Mouse (Mus musculus) retina, postnatal 1 day (tissue): ENCODE data around the gene Gm49325.

ENCODE experiments used
- DNase-seq: peaks from one replicate; pipeline ENCODE4 v3.0.0-alpha.2; 2012

Gm49325 gene

DNA sequence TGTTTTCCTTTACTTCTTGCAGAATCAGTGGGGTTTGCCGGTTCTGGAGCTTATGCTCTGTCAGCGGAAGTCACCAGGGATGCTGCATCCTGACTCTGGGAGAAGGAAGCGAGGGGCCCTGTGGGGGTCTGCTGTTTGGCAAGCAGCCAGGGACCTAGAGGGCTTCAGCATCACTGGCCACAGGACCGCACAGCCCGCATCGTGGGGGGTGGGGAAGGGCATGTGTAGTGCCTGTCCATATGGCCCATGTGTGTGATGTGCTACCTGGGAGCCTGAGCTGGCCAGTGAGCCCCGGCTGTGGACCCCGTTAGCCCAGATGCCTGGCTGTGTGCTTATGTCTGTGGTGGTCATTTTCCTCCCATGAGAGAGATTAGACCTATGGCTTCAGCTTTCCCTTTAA, 16.2 kb upstream of the Gm49325 start:
- no peak for DNase-seq

DNA sequence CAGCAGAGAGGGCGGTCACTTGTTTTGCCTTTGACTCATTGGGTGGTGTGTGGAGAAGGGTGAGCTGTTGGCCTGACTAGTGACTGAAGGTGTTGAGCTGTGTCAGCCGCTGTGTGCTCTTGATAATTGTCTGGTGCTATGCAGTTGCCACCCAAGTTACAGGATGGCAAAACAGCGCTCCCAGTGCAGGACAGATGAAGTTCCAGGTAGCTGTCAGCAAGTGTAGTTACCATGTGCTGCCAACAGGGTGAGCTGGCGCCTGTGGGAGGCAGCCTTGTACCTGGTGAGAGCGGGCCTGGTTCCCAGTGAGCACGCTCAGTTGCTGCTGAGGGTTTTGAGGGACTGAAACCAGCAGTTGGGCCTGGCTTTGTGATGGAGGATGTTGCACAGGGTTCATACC, 15.2 kb upstream of the Gm49325 start:
- DNase-seq: peak; percentile 78

DNA sequence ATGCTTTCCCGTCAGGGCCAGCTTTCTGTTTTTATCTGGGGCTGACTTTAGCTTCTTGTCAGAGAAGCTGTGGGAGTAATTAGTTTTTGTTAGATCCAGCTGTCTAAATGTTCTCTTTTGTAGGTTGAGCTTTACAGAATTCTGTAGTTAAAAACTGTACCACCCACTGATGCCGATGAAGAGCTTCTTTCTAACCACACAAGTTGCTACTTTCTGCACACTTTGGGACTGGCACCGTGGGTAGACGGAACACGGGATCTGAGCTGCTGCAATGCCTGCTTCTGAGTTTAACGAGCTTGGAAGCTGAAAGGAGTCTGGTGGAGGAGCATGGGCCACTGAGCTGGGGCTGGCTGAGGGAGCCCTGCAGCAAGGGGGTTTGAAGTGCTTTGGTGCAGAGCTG, 14.5 kb upstream of the Gm49325 start:
- no peak for DNase-seq

DNA sequence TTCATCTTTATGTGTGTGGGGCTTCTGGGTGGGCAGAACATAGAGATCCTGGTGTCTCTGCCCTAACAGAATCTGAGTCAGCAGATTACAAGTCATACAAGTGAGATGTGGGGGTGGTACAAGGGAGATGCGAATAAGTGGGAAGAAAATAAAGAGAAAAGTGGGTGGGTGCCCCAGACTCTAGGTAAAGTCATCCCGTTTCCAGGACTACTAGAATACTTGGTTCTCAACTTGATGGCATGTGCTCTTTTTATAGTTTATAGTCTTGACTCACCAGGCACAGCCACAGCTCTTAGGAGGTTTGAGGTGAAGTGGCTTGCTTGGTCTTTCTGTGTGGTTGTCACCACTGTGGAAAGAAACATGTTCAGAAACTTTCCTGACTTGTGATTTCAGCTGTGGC, 9.9 kb upstream of the Gm49325 start:
- DNase-seq: no peak

DNA sequence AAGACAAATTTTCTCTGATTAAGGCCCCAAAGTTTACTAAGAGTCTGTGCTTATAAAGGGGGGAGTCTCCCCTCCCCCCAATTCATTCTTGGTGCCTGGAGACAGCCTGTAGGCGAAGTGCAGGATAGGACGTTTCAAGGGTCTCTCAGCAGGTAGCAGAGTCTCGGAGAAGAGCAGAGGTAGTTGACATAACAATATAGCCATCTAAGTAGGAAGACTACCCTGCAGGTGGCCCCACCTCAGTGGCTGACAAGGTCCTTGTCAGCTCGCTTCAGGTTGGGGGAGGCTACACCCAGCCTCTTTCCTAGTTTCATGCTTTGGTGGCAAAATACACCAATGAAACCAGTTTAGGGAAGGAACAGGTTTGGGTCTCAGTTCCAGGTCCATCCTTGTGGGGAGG, 3.0 kb upstream of the Gm49325 start:
- no peak for DNase-seq

- DNase-seq: no peak
Observed at GRCm38 (mm10) chr10:77604111-77604510, 1.9 kb upstream of the Gm49325 start.

DNA sequence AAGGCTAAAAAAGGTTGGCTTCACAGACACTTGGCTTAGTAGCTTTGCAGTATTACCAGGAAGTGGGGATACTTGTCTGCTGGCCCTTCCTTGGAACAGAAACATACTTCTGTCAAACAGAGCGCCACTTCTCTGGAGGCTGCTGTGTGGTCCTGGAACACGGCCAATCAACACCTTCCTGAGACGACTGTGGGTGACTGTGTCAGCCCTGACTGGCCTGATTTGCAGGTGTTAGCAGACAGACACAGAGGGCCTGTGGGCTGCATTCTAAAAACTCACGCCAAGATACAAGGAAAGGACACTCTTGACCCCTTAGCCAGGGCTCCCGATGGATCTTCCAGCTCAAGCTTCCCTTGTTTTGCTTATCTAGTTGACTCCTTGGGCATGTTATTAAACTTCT, 1.0 kb upstream of the Gm49325 start:
- no peak for DNase-seq

DNA sequence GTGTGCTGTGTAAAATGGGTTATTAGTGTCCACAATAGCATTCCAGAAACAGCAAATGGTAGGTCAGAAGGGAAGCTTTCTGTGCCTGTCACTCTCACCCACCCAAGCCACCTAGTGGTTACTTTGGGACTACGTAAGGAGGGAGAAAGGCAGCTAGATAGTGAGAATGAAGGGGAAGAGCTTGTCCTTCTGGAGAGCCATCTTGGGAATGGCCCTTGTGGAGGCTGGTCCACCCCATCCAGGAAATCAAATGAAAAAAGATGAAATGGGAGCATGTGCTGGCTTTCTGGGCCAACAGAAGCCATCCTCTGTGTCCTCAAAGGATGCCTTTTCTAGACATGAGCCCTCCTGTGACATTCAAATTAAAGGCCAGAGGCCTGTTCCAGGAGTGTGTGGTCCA, 629 bp upstream of the Gm49325 start:
- peak; percentile 82 for DNase-seq

DNA sequence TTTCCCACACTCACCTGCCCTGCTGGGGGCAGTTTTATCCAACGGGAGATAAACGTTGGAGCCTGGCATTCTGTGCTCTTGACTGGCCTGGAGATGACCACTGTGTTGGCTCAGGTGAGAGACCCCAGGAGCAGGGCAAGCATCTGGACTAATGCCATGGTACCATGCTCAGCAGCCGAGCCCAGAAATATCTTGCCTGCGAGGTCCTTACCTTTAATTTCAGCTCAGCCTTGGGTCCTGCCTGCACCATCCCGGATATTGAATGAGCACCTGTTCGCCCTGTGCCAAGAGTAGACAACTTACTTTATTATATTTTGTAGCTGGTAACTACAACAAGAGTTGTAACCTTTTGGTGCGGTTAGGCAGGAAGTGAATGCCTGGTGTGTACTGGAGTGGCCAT, 858 bp downstream of the Gm49325 start:
- DNase-seq: no peak

DNA sequence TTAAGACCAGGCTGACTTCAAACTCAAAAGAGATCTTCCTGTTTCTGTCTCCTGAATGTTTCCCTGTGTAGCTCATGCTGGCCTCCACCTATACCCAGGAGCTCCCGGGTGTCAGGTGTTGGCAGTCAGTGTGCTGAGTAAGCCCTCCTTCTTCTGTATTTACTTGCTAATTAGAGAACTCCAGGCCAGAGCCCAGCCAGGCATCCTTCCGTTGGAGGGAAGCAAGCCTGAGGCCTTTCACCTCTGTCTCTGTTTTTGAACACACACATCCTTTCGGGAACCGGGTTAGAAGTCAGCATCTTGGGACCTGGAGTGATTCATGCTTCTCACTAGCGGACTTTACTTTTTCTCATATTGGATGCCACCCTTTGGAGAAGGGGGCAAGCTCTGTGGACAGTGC, 1.4 kb downstream of the Gm49325 start:
- DNase-seq: no peak

DNA sequence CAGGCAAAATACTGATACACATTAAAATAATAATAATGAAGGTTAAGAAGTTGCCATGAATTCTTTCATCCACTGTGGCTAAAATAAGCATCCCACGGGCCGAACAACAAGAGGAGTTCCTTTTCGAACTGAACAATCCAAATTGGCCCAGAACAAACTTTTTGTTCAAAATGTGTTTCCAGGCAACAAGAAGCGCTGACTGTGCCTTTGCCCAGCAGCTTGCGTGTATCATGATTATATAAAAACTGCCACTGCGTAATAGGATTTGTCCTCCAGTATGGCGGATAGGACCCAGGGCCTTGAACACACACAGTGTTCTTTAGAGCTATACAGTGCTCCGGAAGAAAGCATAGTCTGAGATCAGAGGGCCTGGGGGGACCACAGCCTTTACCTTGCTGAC, 2.6 kb downstream of the Gm49325 start:
- no peak for DNase-seq

DNA sequence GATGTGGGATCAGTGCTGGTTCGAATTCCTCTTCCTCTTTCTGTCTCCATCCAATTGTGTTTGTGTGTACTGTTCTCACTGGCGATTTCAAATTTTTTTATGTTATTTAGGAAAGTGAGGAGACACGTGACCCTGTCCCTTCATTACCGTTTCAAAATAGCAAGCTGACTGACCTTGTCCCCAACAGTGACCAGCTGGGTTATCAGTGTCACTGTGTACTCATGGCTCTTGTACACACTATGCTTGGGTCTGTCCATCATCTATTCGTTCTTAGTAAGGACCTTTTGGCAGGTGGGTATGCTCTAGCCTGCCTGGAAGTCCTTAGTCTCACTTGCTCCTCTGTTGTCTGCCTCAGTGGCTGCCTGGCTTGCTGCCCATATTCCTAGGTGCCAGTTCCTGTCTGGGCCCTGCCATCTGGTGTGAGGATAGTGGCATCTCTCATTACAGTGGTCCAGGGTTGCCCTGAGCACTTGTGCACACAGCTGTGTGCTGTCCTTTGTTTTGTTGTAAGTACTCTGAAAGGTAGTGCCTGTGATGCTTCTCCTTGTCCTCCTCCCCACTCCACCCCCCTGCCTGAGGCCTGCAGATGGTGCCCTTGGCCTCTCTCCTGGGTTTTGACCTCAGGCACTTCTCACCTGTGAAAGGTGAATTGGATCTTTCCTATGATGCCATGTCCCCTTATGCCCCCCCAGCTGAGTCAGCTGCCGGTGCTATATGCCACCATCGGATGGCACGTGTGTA, 4.4 kb downstream of the Gm49325 start:
- no peak for DNase-seq

GRCm38 (mm10) chr10:77613409-77613808, 7.4 kb downstream of the Gm49325 start:
- DNase-seq: no peak

DNA sequence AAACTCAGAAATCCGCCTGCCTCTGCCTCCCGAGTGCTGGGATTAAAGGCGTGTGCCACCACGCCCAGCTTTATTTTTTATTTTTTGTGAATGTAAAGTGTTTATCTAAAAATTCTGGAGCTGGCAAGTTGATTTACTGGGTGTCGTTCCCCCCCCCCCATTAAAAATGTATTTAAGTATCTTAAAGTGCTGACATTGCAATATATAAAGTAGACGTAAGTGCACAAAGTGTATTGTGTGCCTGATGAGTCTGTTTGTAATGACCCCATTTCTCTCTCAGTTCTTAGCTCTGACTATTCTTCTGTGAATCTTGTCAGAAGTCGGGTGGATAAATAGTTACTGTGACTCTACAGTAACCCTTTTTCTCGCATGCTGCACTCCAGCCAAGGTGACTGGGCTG, 9.7 kb downstream of the Gm49325 start:
- DNase-seq: no peak

- no peak for DNase-seq
Observed at GRCm38 (mm10) chr10:77616166-77616565, 10.2 kb downstream of the Gm49325 start.

GRCm38 (mm10) chr10:77616926-77617325, 10.9 kb downstream of the Gm49325 start:
- DNase-seq: no peak

DNA sequence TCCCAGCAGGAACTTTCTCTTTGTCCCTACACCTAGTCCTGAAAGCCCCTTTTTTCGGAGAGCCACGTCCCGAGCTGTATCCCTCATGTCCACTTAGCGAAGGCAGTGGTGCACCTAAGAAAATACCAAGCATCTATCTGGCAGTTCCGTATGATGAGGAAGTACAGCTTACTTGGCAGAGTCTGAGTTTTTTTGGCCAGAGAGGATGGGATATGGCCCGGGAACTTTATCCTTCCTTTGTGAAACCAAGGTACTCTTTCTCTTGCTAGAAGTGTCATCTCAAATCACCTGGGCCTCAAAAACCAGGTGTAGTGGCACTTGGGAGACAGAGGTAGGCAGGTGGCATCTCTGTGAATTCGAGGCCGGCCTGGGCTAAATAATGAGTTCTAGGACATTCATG, 15.5 kb downstream of the Gm49325 start:
- DNase-seq: no peak

GRCm38 (mm10) chr10:77622055-77622988, 16.3 kb downstream of the Gm49325 start, which contains the start of gene Ube2g2:
Gene Ube2g2 (plus strand): TSS chr10:77622275.
- peak; percentile 95 for DNase-seq

DNA sequence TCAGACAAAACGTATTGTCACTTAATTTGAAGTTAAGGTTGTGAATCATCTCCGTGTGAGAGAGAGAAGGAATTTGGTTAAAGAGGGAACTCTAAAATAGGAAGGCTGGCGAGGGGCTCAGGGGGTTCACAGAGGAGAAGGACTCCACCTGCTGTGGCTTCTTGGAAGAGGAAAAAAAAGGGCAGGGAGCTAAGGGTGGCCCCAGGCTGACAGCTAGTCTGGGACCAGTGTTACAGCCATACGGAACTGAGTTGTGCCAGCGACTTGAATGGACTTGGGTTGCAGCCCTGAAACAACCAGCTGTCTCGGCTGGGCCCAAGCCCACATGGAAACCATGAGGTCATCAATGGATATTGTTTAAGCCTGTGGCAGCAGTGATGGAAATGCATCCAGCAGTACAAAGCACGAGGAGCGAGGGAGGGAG, 17.1 kb downstream of the Gm49325 start:
- DNase-seq: peak; percentile 30

GRCm38 (mm10) chr10:77623639-77624400, 17.8 kb downstream of the Gm49325 start:
- DNase-seq: no peak

DNA sequence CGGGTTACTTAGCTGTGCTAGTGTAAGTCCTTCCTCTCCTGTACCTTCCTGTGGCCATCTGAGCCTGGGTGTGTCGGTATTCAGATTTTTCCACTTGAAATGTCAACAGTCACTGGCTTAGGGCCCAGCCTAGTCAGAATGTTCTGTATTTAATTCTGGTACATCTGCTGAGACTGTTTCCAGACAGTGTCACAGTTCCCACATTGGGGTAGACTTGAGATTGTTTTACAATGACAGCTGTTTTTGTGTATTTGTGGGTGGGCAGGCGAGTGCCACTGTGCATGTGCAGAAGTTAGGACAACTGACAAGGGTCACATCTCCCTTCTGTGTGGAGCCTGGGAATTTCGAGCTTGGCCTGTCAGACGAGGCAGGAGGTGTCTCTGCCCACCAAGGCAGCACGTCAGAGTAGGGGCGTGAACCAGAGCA, 18.6 kb downstream of the Gm49325 start:
- no peak for DNase-seq

DNA sequence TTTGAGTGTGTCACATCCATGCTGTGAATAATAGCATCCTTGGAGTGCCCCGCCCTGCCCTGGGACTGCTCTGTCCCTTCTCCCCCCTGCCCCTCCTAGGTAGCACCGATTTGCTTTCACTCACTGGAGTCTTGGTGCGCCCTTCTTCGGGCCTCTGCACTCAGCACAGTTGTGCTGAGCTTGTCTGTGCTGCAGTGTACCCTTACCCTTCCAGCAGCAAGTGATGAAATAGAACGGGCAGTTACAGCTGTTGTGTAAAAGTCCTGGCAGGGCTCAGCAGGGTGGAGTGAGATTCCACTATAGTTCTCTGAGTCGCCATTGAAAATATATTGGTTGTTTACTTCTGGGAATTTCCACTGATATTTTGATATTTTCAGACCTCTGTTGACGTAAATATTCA, 20.0 kb downstream of the Gm49325 start:
- no peak for DNase-seq

DNA sequence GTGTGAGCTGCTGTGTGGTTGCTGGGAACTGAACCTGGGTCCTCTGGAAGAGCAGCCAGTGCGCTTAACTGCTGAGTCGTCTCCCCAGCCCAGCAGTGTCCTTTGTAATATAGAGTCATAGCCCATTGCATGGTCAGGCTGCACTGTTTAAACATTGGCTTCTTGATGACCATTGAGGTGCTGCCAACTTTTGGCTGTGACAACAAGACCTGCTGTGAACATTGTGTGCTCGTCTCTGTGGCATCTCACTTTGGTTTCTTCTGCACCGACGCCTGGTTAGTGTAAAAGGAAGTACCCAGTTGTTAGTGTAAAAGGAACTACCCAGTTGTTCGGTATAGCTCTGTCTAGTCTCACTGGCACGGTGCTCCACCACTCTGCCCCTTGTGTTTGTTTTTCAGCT, 20.6 kb downstream of the Gm49325 start:
- DNase-seq: no peak
